Mouse (Mus musculus): ENCODE results near the gene Psmb2. TPM values are rescaled to one million over a fixed set of nuclear protein-coding genes. Genes with fewer than 3 reads are reported as not detected.

The Psmb2 gene
- polyA plus RNA-seq, 1 experiment from 2014 or later: 552 TPM

GRCm38 (mm10) chr4:126754231-126754611, 76.8 kb downstream of the Psmb2 start:
- Histone ChIP-seq H3K36me3 (ENCODE audit: control insufficient read depth, insufficient read depth, low read length) (0 out of 2 replicates have a peak, but pooled peaks cover 2% of the 10 kb centered on the region), H3K27ac (ENCODE audit: low read depth, low read length) (peak overlapping the region; percentile 95), H3K4me2 (peak overlapping the region; percentile 85), H3K9ac (ENCODE audit: low read length) (peak overlapping the region; percentile 93), H3K27me3 (ENCODE audit: control insufficient read depth, insufficient read depth, low read length) (no peaks in the 10 kb centered on the region), H3K9me3 (ENCODE audit: control insufficient read depth, low read length) (no peaks in the 10 kb centered on the region), H3K4me3 (ENCODE audit: low read depth, low read length) (peak overlapping the region; percentile 89), H3K4me1 (ENCODE audit: control insufficient read depth, insufficient read depth, low read length) (peaks cover 20% of the 10 kb centered on the region)
- ATAC-seq (ENCODE audit: low FRiP score) (no peak), DNase-seq (ENCODE audit: low spot score, missing footprints) (peak; percentile 92)
- WGBS: 0% methylated on average over 12 of the region's 12 CpGs

- H3K4me3 ChIP-seq (ENCODE audit: low read depth, low read length): peak overlapping the region; percentile 89
- no peaks in the 10 kb centered on the region for H3K27me3 ChIP-seq (ENCODE audit: control insufficient read depth, insufficient read depth, low read length)
- H3K4me2 ChIP-seq: peak overlapping the region; percentile 85
- peak overlapping the region; percentile 33; the same call in 1 of the 2 replicates for H3K9ac ChIP-seq (ENCODE audit: low read length)
- H3K27ac ChIP-seq (ENCODE audit: low read depth, low read length): no peak overlapping the region
- H3K36me3 ChIP-seq (ENCODE audit: control insufficient read depth, insufficient read depth, low read length): 0 out of 2 replicates have a peak, but pooled peaks cover 2% of the 10 kb centered on the region
- H3K9me3 ChIP-seq (ENCODE audit: control insufficient read depth, low read length): no peaks in the 10 kb centered on the region
- 55% methylated on average over 12 of the region's 12 CpGs for WGBS
- peaks cover 20% of the 10 kb centered on the region for H3K4me1 ChIP-seq (ENCODE audit: control insufficient read depth, insufficient read depth, low read length)
- DNase-seq (ENCODE audit: low spot score, missing footprints) (no peak), ATAC-seq (ENCODE audit: low FRiP score) (no peak)
Measured at GRCm38 (mm10) chr4:126754736-126755374, 77.4 kb downstream of the Psmb2 start.

GRCm38 (mm10) chr4:126756766-126757165, 79.3 kb downstream of the Psmb2 start:
- Histone ChIP-seq H3K27ac (ENCODE audit: low read depth, low read length) (no peak overlapping the region), H3K4me3 (ENCODE audit: low read depth, low read length) (no peak overlapping the region), H3K4me1 (ENCODE audit: control insufficient read depth, insufficient read depth, low read length) (peaks cover 12% of the 10 kb centered on the region), H3K36me3 (ENCODE audit: control insufficient read depth, insufficient read depth, low read length) (no peaks in the 10 kb centered on the region), H3K27me3 (ENCODE audit: control insufficient read depth, insufficient read depth, low read length) (no peaks in the 10 kb centered on the region), H3K9me3 (ENCODE audit: control insufficient read depth, low read length) (no peaks in the 10 kb centered on the region), H3K4me2 (no peak overlapping the region), H3K9ac (ENCODE audit: low read length) (no peak overlapping the region)
- DNase-seq (ENCODE audit: low spot score, missing footprints) (no peak), ATAC-seq (ENCODE audit: low FRiP score) (no peak)
- WGBS: 90% methylated on average over 4 of the region's 4 CpGs

- 85% methylated on average over 5 of the region's 5 CpGs for WGBS
- no peak overlapping the region for H3K4me2 ChIP-seq
- no peak for ATAC-seq (ENCODE audit: low FRiP score)
- H3K4me3 ChIP-seq (ENCODE audit: low read depth, low read length): no peak overlapping the region
- no peaks in the 10 kb centered on the region for H3K27me3 ChIP-seq (ENCODE audit: control insufficient read depth, insufficient read depth, low read length)
- no peaks in the 10 kb centered on the region for H3K36me3 ChIP-seq (ENCODE audit: control insufficient read depth, insufficient read depth, low read length)
- no peak overlapping the region for H3K9ac ChIP-seq (ENCODE audit: low read length)
- H3K4me1 ChIP-seq (ENCODE audit: control insufficient read depth, insufficient read depth, low read length): peaks cover 13% of the 10 kb centered on the region
- no peak overlapping the region for H3K27ac ChIP-seq (ENCODE audit: low read depth, low read length)
- DNase-seq (ENCODE audit: low spot score, missing footprints): no peak
- no peaks in the 10 kb centered on the region for H3K9me3 ChIP-seq (ENCODE audit: control insufficient read depth, low read length)
Measured at GRCm38 (mm10) chr4:126758299-126758698, 80.9 kb downstream of the Psmb2 start.

Other genes starting within 250 kb of the Psmb2 start
- gene Ago3, start 248.1 kb upstream of the Psmb2 start, polyA plus RNA-seq (2014; fragmentation: Nextera tagmentation; extraction: Ambion mirVana): 12.2 and 13.3 TPM in 2 replicates
- 27.8 and 28.4 TPM in 2 replicates for gene Ago1, start 209.0 kb upstream of the Psmb2 start, polyA plus RNA-seq (2014; fragmentation: Nextera tagmentation; extraction: Ambion mirVana)
- gene Ago4, start 144.2 kb upstream of the Psmb2 start, polyA plus RNA-seq (2014; fragmentation: Nextera tagmentation; extraction: Ambion mirVana): 3.0 and 3.6 TPM in 2 replicates
- 50.4 and 54.4 TPM in 2 replicates for gene Clspn, start 120.7 kb upstream of the Psmb2 start, polyA plus RNA-seq (2014; fragmentation: Nextera tagmentation; extraction: Ambion mirVana)
- gene 5730409E04Rik, start 67.8 kb upstream of the Psmb2 start, polyA plus RNA-seq (2014; fragmentation: Nextera tagmentation; extraction: Ambion mirVana): 1.6 and 1.7 TPM in 2 replicates
- 1.5 and 1.6 TPM in 2 replicates for gene Tfap2e, start 58.6 kb downstream of the Psmb2 start, polyA plus RNA-seq (2014; fragmentation: Nextera tagmentation; extraction: Ambion mirVana)
- 22.0 and 23.3 TPM in 2 replicates for gene Ncdn, start 75.8 kb downstream of the Psmb2 start, polyA plus RNA-seq (2014; fragmentation: Nextera tagmentation; extraction: Ambion mirVana)
- 23.8 and 26.2 TPM in 2 replicates for gene AU040320, start 75.9 kb downstream of the Psmb2 start, polyA plus RNA-seq (2014; fragmentation: Nextera tagmentation; extraction: Ambion mirVana)